Mouse (Mus musculus) neural tube, embryonic 14.5 days (tissue): ENCODE results near the gene Dab1. TPM values are rescaled to one million over a fixed set of nuclear protein-coding genes. Genes with fewer than 3 reads are reported as not detected.

Source experiments
- ATAC-seq: fragments of 200-750 bp; cut with Nextera tagmentation; 2 replicates; pipeline ENCODE4 v1.8.0; 2017; ENCODE audit warnings: low read depth, mild to moderate bottlenecking, moderate TSS enrichment, moderate library complexity
- H3K27ac ChIP-seq: fragments of 300-500 bp; sonication (generic); 2 replicates; pipeline ENCODE4 v1.5.1; 2014; ENCODE audit warnings: low read depth, mild to moderate bottlenecking, control low read depth, low read length, moderate library complexity, mixed read lengths
- H3K27me3 ChIP-seq: fragments of 300-500 bp; sonication (generic); 2 replicates; pipeline ENCODE4 v1.6.1; 2014; ENCODE audit warnings: low read length; ENCODE audit not compliant: control insufficient read depth, insufficient read depth
- H3K36me3 ChIP-seq: fragments of 300-500 bp; sonication (generic); 2 replicates; pipeline ENCODE4 v1.6.1; 2014; ENCODE audit warnings: low read length, mixed read lengths; ENCODE audit not compliant: control insufficient read depth, insufficient read depth
- H3K4me1 ChIP-seq: fragments of 300-500 bp; sonication (generic); 2 replicates; pipeline ENCODE4 v1.6.1; 2014; ENCODE audit warnings: low read length; ENCODE audit not compliant: control insufficient read depth, insufficient read depth
- H3K4me2 ChIP-seq: fragments of 300-500 bp; sonication (generic); 2 replicates; pipeline ENCODE4 v1.6.1; 2014; ENCODE audit warnings: mild to moderate bottlenecking, low read depth, low read length, control low read depth
- H3K4me3 ChIP-seq: fragments of 300-500 bp; sonication (generic); 2 replicates; pipeline ENCODE4 v1.5.1; 2014; ENCODE audit warnings: low read depth, low read length, control low read depth, mixed read lengths
- H3K9ac ChIP-seq: fragments of 300-500 bp; sonication (generic); replicated peaks from 2 replicates; pipeline ENCODE4 v1.6.1; 2014; ENCODE audit warnings: low read depth, mild to moderate bottlenecking, control low read depth, low read length, mixed read lengths
- H3K9me3 ChIP-seq: fragments of 300-500 bp; sonication (generic); 2 replicates; pipeline ENCODE4 v1.6.1; 2016; ENCODE audit warnings: low read length; ENCODE audit not compliant: control insufficient read depth
- WGBS: fragments of 180-500 bp; shearing (Covaris S2); extraction: QIAGEN DNeasy Blood & Tissue Kit; methylation state at CpG from one replicate; pipeline ENCODE4 v1.1.7; 2014; 5-methylcytosine and 5-hydroxymethylcytosine counted together
- polyA plus RNA-seq: library from polyadenylated mRNA; unstranded; fragments of >200 nt; fragmentation: Nextera tagmentation; extraction: Ambion mirVana; gene quantifications from 2 replicates; pipeline ENCODE4 v1.2.1, GENCODE M21; 2014

The Dab1 gene
- polyA plus RNA-seq, 1 experiment from 2014 or later = 58.0 TPM

GRCm38 (mm10) chr4:104723527-104724045, 1104.4 kb downstream of the Dab1 start:
- Histone ChIP-seq H3K4me1 (peaks cover 6% of the 10 kb centered on the region; the same call in 1 of the 2 replicates), H3K36me3 (no peaks in the 10 kb centered on the region), H3K4me3 (no peak overlapping the region), H3K27me3 (no peaks in the 10 kb centered on the region), H3K9me3 (no peaks in the 10 kb centered on the region), H3K27ac (peak overlapping the region; percentile 12; the same call in 1 of the 2 replicates), H3K4me2 (no peak overlapping the region), H3K9ac (no peak overlapping the region)
- ATAC-seq = no peak
- 65% methylated on average over 6 of the region's 6 CpGs for WGBS

DNA sequence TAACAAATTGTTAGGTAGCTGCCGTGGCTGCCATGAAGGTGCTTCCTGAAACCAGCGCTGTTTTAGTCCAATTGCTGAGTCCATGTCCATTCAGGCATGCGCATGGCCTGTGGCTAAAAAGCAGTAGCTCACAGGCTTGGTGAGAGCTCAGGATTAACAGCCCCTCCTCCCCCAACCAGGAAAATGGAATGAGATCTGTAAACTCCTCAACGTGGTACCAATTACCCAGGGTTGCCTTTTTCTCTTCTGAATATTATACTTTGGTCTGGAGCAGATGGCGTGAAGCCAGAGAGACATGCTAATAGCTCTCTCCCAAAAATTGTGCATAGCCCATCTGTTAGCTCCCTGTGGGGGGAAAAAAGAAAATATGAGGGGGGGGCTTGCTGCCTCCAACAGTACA, 1105.1 kb downstream of the Dab1 start:
- no peaks in the 10 kb centered on the region for H3K9me3 ChIP-seq
- H3K4me1 ChIP-seq = no peaks in the 10 kb centered on the region; the same call in 1 of the 2 replicates
- no peak overlapping the region; the same call in 1 of the 2 replicates for H3K27ac ChIP-seq
- ATAC-seq = no peak
- 57% methylated on average over 5 of the region's 5 CpGs for WGBS
- no peak overlapping the region for H3K4me2 ChIP-seq
- H3K4me3 ChIP-seq = no peak overlapping the region
- H3K9ac ChIP-seq = no peak overlapping the region
- H3K36me3 ChIP-seq = no peaks in the 10 kb centered on the region
- H3K27me3 ChIP-seq = no peaks in the 10 kb centered on the region

GRCm38 (mm10) chr4:104725673-104726072, 1106.5 kb downstream of the Dab1 start:
- no peak for ATAC-seq
- Histone ChIP-seq H3K4me3 (no peak overlapping the region), H3K27me3 (no peaks in the 10 kb centered on the region), H3K36me3 (no peaks in the 10 kb centered on the region), H3K4me2 (no peak overlapping the region), H3K4me1 (no peaks in the 10 kb centered on the region; the same call in 1 of the 2 replicates), H3K9me3 (no peaks in the 10 kb centered on the region), H3K27ac (no peak overlapping the region), H3K9ac (no peak overlapping the region)
- 47% methylated on average over 3 of the region's 3 CpGs for WGBS

DNA sequence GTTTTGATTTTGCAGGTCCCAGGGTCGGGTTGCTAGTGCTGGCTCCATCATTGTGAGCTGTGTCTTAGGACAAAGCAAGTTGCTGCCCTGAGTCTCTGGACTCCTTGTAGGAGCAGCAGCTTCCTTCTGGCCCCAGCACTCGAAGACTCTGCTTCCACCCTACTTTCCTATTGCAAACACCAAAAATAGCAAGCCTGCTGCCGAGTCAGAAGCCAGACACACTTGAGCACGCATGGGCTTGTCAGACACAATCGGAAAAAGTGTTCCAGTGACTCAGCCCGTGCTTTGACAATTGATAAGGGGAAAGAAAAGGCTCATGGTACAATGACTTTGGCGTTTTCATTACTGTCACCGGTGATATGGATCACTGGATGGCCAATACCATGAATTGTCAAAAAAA, 1110.0 kb downstream of the Dab1 start:
- H3K4me1 ChIP-seq = no peaks in the 10 kb centered on the region; the same call in 1 of the 2 replicates
- 83% methylated on average over 8 of the region's 8 CpGs for WGBS

GRCm38 (mm10) chr4:104746500-104746899, 1127.3 kb downstream of the Dab1 start:
- H3K27me3 ChIP-seq = no peaks in the 10 kb centered on the region
- no peak overlapping the region for H3K9ac ChIP-seq
- no peaks in the 10 kb centered on the region for H3K9me3 ChIP-seq
- no peak overlapping the region for H3K4me2 ChIP-seq
- H3K4me1 ChIP-seq = no peaks in the 10 kb centered on the region
- WGBS = 66% methylated on average over 6 of the region's 6 CpGs
- no peak overlapping the region for H3K4me3 ChIP-seq
- no peaks in the 10 kb centered on the region for H3K36me3 ChIP-seq
- no peak overlapping the region for H3K27ac ChIP-seq
- no peak for ATAC-seq

More for the DNA sequence above, 1110.0 kb downstream of the Dab1 start:
- no peak for ATAC-seq
- H3K36me3 ChIP-seq = no peaks in the 10 kb centered on the region
- H3K27ac ChIP-seq = no peak overlapping the region
- no peaks in the 10 kb centered on the region for H3K9me3 ChIP-seq
- no peaks in the 10 kb centered on the region for H3K27me3 ChIP-seq
- no peak overlapping the region for H3K4me3 ChIP-seq
- no peak overlapping the region for H3K9ac ChIP-seq
- no peak overlapping the region for H3K4me2 ChIP-seq

- ATAC-seq = no peak
- Histone ChIP-seq H3K27me3 (no peaks in the 10 kb centered on the region), H3K4me2 (no peak overlapping the region), H3K9me3 (no peaks in the 10 kb centered on the region), H3K36me3 (no peaks in the 10 kb centered on the region), H3K4me3 (no peak overlapping the region), H3K9ac (no peak overlapping the region), H3K27ac (no peak overlapping the region), H3K4me1 (no peaks in the 10 kb centered on the region)
- 78% methylated on average over 3 of the region's 3 CpGs for WGBS
Observed at GRCm38 (mm10) chr4:104754090-104754489, 1134.9 kb downstream of the Dab1 start.

GRCm38 (mm10) chr4:104760878-104761624, 1141.9 kb downstream of the Dab1 start:
- peak; percentile 89 for ATAC-seq
- H3K9ac ChIP-seq = no peak overlapping the region
- H3K4me1 ChIP-seq = no peaks in the 10 kb centered on the region

GRCm38 (mm10) chr4:104766065-104766464, 1146.9 kb downstream of the Dab1 start, which contains the start of gene C8b:
Gene C8b (plus strand): TSS chr4:104766317.
- Histone ChIP-seq H3K9me3 (no peaks in the 10 kb centered on the region), H3K4me3 (no peak within 1 kb of the TSS), H3K27me3 (no peaks in the 10 kb centered on the region), H3K36me3 (no peaks in the 10 kb centered on the region), H3K27ac (no peak within 1 kb of the TSS), H3K4me2 (no peak within 1 kb of the TSS), H3K9ac (no peak within 1 kb of the TSS), H3K4me1 (no peaks in the 10 kb centered on the region)
- ATAC-seq = no peak
- 97% methylated on average over 8 of the region's 8 CpGs for WGBS

More at GRCm38 (mm10) chr4:104760878-104761624, 1141.9 kb downstream of the Dab1 start:
- no peak overlapping the region for H3K4me2 ChIP-seq
- H3K27me3 ChIP-seq = no peaks in the 10 kb centered on the region
- no peaks in the 10 kb centered on the region for H3K36me3 ChIP-seq
- no peak overlapping the region for H3K4me3 ChIP-seq
- peak overlapping the region; percentile 25 for H3K27ac ChIP-seq
- no peaks in the 10 kb centered on the region for H3K9me3 ChIP-seq
- WGBS = 45% methylated on average over 13 of the region's 13 CpGs

- Histone ChIP-seq H3K27ac (no peak overlapping the region), H3K27me3 (no peaks in the 10 kb centered on the region), H3K4me2 (no peak overlapping the region), H3K9ac (no peak overlapping the region), H3K4me1 (no peaks in the 10 kb centered on the region), H3K36me3 (no peaks in the 10 kb centered on the region), H3K4me3 (no peak overlapping the region), H3K9me3 (no peaks in the 10 kb centered on the region)
- no peak for ATAC-seq
- WGBS = 84% methylated on average over 4 of the region's 4 CpGs
Observed at GRCm38 (mm10) chr4:104768190-104768589, 1149.0 kb downstream of the Dab1 start.
